In genomic region chr12:113155887-113156539, GRCm38 (mm10) we compare ENCODE assay signal across 8 mouse cellular contexts. TPM values are rescaled to one million over a fixed set of nuclear protein-coding genes. Genes with fewer than 3 reads are reported as not detected.
A peak's percentile ranks its signal among the peaks of the same experiment; 100 is the strongest.
DNase-seq lines count a peak whose midpoint lies in the region; ATAC-seq and TF ChIP-seq lines count a peak whose summit lies in the region.

Gene Tedc1 (plus strand): TSS chr12:113156421.

- no peaks in the 10 kb centered on the region for H3K9me3 ChIP-seq in E14TG2a.4 (ENCODE audit: low read length)
- H3K9me3 ChIP-seq in forebrain, embryonic 12.5 days: no peaks in the 10 kb centered on the region
- no peaks in the 10 kb centered on the region for H3K9me3 ChIP-seq in heart, postnatal 0 days (replicated peaks; ENCODE audit: control insufficient read depth, low read length)
- H3K9me3 ChIP-seq in liver, postnatal 0 days (ENCODE audit: low read length): no peaks in the 10 kb centered on the region
- no peaks in the 10 kb centered on the region for H3K9me3 ChIP-seq in neural tube, embryonic 14.5 days (ENCODE audit: control insufficient read depth, low read length)

- peaks cover 82% of the 10 kb centered on the region for H3K4me1 ChIP-seq in E14TG2a.4 (replicated peaks; ENCODE audit: low read depth, low read length)
- H3K4me1 ChIP-seq in forebrain, embryonic 12.5 days: peaks cover 33% of the 10 kb centered on the region
- H3K4me1 ChIP-seq in heart, postnatal 0 days (ENCODE audit: control insufficient read depth, insufficient read depth): peaks cover 28% of the 10 kb centered on the region
- peaks cover 36% of the 10 kb centered on the region for H3K4me1 ChIP-seq in liver, postnatal 0 days (ENCODE audit: insufficient read depth)
- H3K4me1 ChIP-seq in neural tube, embryonic 14.5 days (ENCODE audit: control insufficient read depth, insufficient read depth, low read length): peaks cover 10% of the 10 kb centered on the region

- under 1% methylated on average over 46 of the region's 46 CpGs for WGBS in forebrain, embryonic 12.5 days
- WGBS in heart, postnatal 0 days: under 1% methylated on average over 46 of the region's 46 CpGs
- WGBS in large intestine, adult 2 months: under 1% methylated on average over 46 of the region's 46 CpGs
- 0% methylated on average over 46 of the region's 46 CpGs for WGBS in liver, postnatal 0 days (ENCODE audit: insufficient replicate concordance)
- under 1% methylated on average over 46 of the region's 46 CpGs for WGBS in neural tube, embryonic 14.5 days

- H3K9ac ChIP-seq in forebrain, embryonic 12.5 days: peak within 1 kb of the TSS; percentile 72
- peak within 1 kb of the TSS; percentile 61 for H3K9ac ChIP-seq in heart, postnatal 0 days (replicated peaks; ENCODE audit: low read depth, low read length)
- peak within 1 kb of the TSS; percentile 76 for H3K9ac ChIP-seq in liver, postnatal 0 days (replicated peaks)
- peak within 1 kb of the TSS; percentile 39 for H3K9ac ChIP-seq in neural tube, embryonic 14.5 days (replicated peaks; ENCODE audit: low read depth, low read length)

- ATAC-seq in forebrain, embryonic 12.5 days (ENCODE audit: low FRiP score): peak; percentile 98
- ATAC-seq in heart, postnatal 0 days (ENCODE audit: insufficient read depth, low read depth): peak; percentile 94
- ATAC-seq in liver, postnatal 0 days: peak; percentile 98
- peak; percentile 96 for ATAC-seq in neural tube, embryonic 14.5 days (ENCODE audit: low read depth)

- peak within 1 kb of the TSS; percentile 91 for H3K4me2 ChIP-seq in forebrain, embryonic 12.5 days
- H3K4me2 ChIP-seq in heart, postnatal 0 days (ENCODE audit: low read depth, low read length): peak within 1 kb of the TSS; percentile 90
- H3K4me2 ChIP-seq in liver, postnatal 0 days (ENCODE audit: low read depth, low read length): peak within 1 kb of the TSS; percentile 96
- H3K4me2 ChIP-seq in neural tube, embryonic 14.5 days (ENCODE audit: low read depth, low read length): peak within 1 kb of the TSS; percentile 67

- peak within 1 kb of the TSS; percentile 42 for H3K27ac ChIP-seq in forebrain, embryonic 12.5 days
- H3K27ac ChIP-seq in heart, postnatal 0 days (ENCODE audit: low read depth): peak within 1 kb of the TSS; percentile 86
- peak within 1 kb of the TSS; percentile 64 for H3K27ac ChIP-seq in liver, postnatal 0 days (ENCODE audit: low read depth)
- H3K27ac ChIP-seq in neural tube, embryonic 14.5 days (ENCODE audit: low read depth, low read length): peak within 1 kb of the TSS; percentile 6; the same call in 1 of the 2 replicates

- peak; percentile 99 for DNase-seq in c-Kit-positive CD71-positive TER-119-positive erythroid progenitor cells, embryonic 14.5 days (ENCODE audit: low spot score)
- DNase-seq in heart, postnatal 0 days (ENCODE audit: low spot score): peak; percentile 99
- peak; percentile 98 for DNase-seq in large intestine, adult 2 months (ENCODE audit: low read depth, low spot score)
- DNase-seq in liver, postnatal 0 days: peak; percentile 98
- DNase-seq in testis, postnatal 10 days (ENCODE audit: low spot score): peak; percentile 100

- H3K36me3 ChIP-seq in E14TG2a.4 (ENCODE audit: insufficient read depth, low read length): peaks cover 44% of the 10 kb centered on the region
- peaks cover 5% of the 10 kb centered on the region for H3K36me3 ChIP-seq in forebrain, embryonic 12.5 days (replicated peaks)
- H3K36me3 ChIP-seq in heart, postnatal 0 days (replicated peaks; ENCODE audit: control insufficient read depth, insufficient read depth, low read length): peaks cover 8% of the 10 kb centered on the region; the same call in 1 of the 2 replicates
- no peaks in the 10 kb centered on the region for H3K36me3 ChIP-seq in liver, postnatal 0 days (replicated peaks; ENCODE audit: insufficient read depth, low read length)
- H3K36me3 ChIP-seq in neural tube, embryonic 14.5 days (ENCODE audit: control insufficient read depth, insufficient read depth, low read length): no peaks in the 10 kb centered on the region

- H3K4me3 ChIP-seq in E14TG2a.4 (replicated peaks; ENCODE audit: low read length): peak within 1 kb of the TSS; percentile 88
- peak within 1 kb of the TSS; percentile 67 for H3K4me3 ChIP-seq in forebrain, embryonic 12.5 days (replicated peaks)
- peak within 1 kb of the TSS; percentile 58 for H3K4me3 ChIP-seq in heart, postnatal 0 days (ENCODE audit: low read depth, low read length)
- H3K4me3 ChIP-seq in liver, postnatal 0 days (ENCODE audit: low read depth, low read length): peak within 1 kb of the TSS; percentile 79
- H3K4me3 ChIP-seq in neural tube, embryonic 14.5 days (ENCODE audit: low read depth, low read length): peak within 1 kb of the TSS; percentile 52

- peaks cover 21% of the 10 kb centered on the region for H3K27me3 ChIP-seq in E14TG2a.4 (ENCODE audit: insufficient read depth, low read length)
- peaks cover 39% of the 10 kb centered on the region for H3K27me3 ChIP-seq in forebrain, embryonic 12.5 days
- no peaks in the 10 kb centered on the region for H3K27me3 ChIP-seq in heart, postnatal 0 days (ENCODE audit: control insufficient read depth, insufficient read depth, low read length)
- peaks cover 11% of the 10 kb centered on the region for H3K27me3 ChIP-seq in liver, postnatal 0 days (ENCODE audit: insufficient read depth, low read length)
- H3K27me3 ChIP-seq in neural tube, embryonic 14.5 days (ENCODE audit: control insufficient read depth, insufficient read depth, low read length): no peaks in the 10 kb centered on the region

- peak; percentile 65 for TF ChIP-seq CTCF in E14TG2a.4 (conservative IDR thresholded peaks at IDR 0.05; ENCODE audit: low read length)
- peak; percentile 100 for TF ChIP-seq CTCF in heart, postnatal 0 days (IDR thresholded peaks at IDR 0.05; ENCODE audit: low read depth)
- peak; percentile 100 for TF ChIP-seq CTCF in liver, postnatal 0 days (IDR thresholded peaks at IDR 0.05; ENCODE audit: low read depth)

- peak; percentile 94 for TF ChIP-seq EP300 in heart, postnatal 0 days (IDR thresholded peaks at IDR 0.05; ENCODE audit: low read depth)
- no peak; the same call in none of the 2 replicates for TF ChIP-seq EP300 in liver, postnatal 0 days (IDR thresholded peaks at IDR 0.05; ENCODE audit: low read depth)

RNA-seq across cellular contexts. Expression of gene Tedc1, which starts in this region (rescaled TPM):
- 48.3 and 49.6 TPM in 2 replicates for polyA plus RNA-seq in forebrain, embryonic 12.5 days (2016; fragmentation: Nextera tagmentation; extraction: Ambion mirVana)
- total RNA-seq in heart, postnatal 0 days (2014; rRNA removed; ENCODE audit: low replicate concordance): 6.7 and 16.5 TPM in 2 replicates
- 4.5 and 4.9 TPM in 2 replicates for polyA plus RNA-seq in heart, postnatal 0 days (2015; fragmentation: Nextera tagmentation; extraction: Ambion mirVana)
- polyA plus RNA-seq in large intestine, adult 2 months (2012; rRNA removed): 17.6 and 25.5 TPM in 2 replicates
- 3.9 and 4.6 TPM in 2 replicates for polyA plus RNA-seq in liver, postnatal 0 days (2015; fragmentation: Nextera tagmentation; extraction: Ambion mirVana)
- polyA plus RNA-seq in neural tube, embryonic 14.5 days (2014; fragmentation: Nextera tagmentation; extraction: Ambion mirVana): 12.7 and 17.5 TPM in 2 replicates

Comparison
In these comparisons a context has a peak if more than half of its experiments do, and no peak if none do; other contexts are left out.
1. Peak in every context shown above with its lines: DNase-seq, ATAC-seq, H3K4me3 ChIP-seq and H3K27ac ChIP-seq.
2. H3K27ac ChIP-seq: peak in every context shown above with its lines; median percentile 86 in heart, postnatal 0 days; 64 in liver, postnatal 0 days; 42 in forebrain, embryonic 12.5 days; 6 in neural tube, embryonic 14.5 days.